Mouse (Mus musculus): Measurements from ENCODE around the gene 1700093K21Rik. TPM values are rescaled to one million over a fixed set of nuclear protein-coding genes. Genes with fewer than 3 reads are reported as not detected.

The 1700093K21Rik gene
- polyA plus RNA-seq, 1 experiment from 2014 or later, result 0.12 TPM

- H3K4me1 ChIP-seq, result peaks cover 20% of the 10 kb centered on the region
- H3K27ac ChIP-seq (replicated peaks), result peak overlapping the region; percentile 96
- peaks cover 28% of the 10 kb centered on the region for H3K36me3 ChIP-seq
- peak overlapping the region; percentile 74 for H3K4me2 ChIP-seq (replicated peaks)
- H3K9me3 ChIP-seq (replicated peaks), result no peaks in the 10 kb centered on the region
- WGBS, result under 1% methylated on average over 22 of the region's 22 CpGs
- peak overlapping the region; percentile 91 for H3K4me3 ChIP-seq (replicated peaks)
- H3K27me3 ChIP-seq, result no peaks in the 10 kb centered on the region
- H3K9ac ChIP-seq, result peak overlapping the region; percentile 93
- ATAC-seq (ENCODE audit: insufficient number of reproducible peaks, low FRiP score, low TSS enrichment, low read depth), result peak; percentile 83
These were observed 23.6 kb downstream of the 1700093K21Rik start for GRCm38 (mm10) chr11:23497335-23497717.

- Histone ChIP-seq H3K4me1 (peaks cover 20% of the 10 kb centered on the region), H3K27me3 (no peaks in the 10 kb centered on the region), H3K4me2 (replicated peaks) (peak overlapping the region; percentile 74), H3K9me3 (replicated peaks) (no peaks in the 10 kb centered on the region), H3K9ac (peak overlapping the region; percentile 93; the same call in 1 of the 2 replicates), H3K4me3 (replicated peaks) (peak overlapping the region; percentile 91), H3K27ac (replicated peaks) (no peak overlapping the region), H3K36me3 (peaks cover 33% of the 10 kb centered on the region)
- whole genome bisulfite sequencing, result 35% methylated on average over 6 of the region's 6 CpGs
- no peak for ATAC-seq (ENCODE audit: insufficient number of reproducible peaks, low FRiP score, low TSS enrichment, low read depth)
These were observed 24.3 kb downstream of the 1700093K21Rik start for GRCm38 (mm10) chr11:23496661-23497060.

GRCm38 (mm10) chr11:23495231-23495630, 25.7 kb downstream of the 1700093K21Rik start:
- WGBS, result 83% methylated on average over 6 of the region's 6 CpGs
- H3K36me3 ChIP-seq, result peaks cover 47% of the 10 kb centered on the region

GRCm38 (mm10) chr11:23492048-23492790, 28.7 kb downstream of the 1700093K21Rik start:
- ATAC-seq (ENCODE audit: insufficient number of reproducible peaks, low FRiP score, low TSS enrichment, low read depth), result no peak
- WGBS, result 68% methylated on average over 4 of the region's 4 CpGs
- no peak overlapping the region for H3K27ac ChIP-seq (replicated peaks)
- peaks cover 76% of the 10 kb centered on the region for H3K36me3 ChIP-seq
- no peak overlapping the region for H3K4me3 ChIP-seq (replicated peaks)
- no peak overlapping the region for H3K9ac ChIP-seq
- H3K4me1 ChIP-seq, result peaks cover 20% of the 10 kb centered on the region
- H3K27me3 ChIP-seq, result no peaks in the 10 kb centered on the region
- H3K9me3 ChIP-seq (replicated peaks), result no peaks in the 10 kb centered on the region
- no peak overlapping the region for H3K4me2 ChIP-seq (replicated peaks)

More at GRCm38 (mm10) chr11:23495231-23495630, 25.7 kb downstream of the 1700093K21Rik start:
- Histone ChIP-seq H3K27ac (replicated peaks) (no peak overlapping the region), H3K27me3 (no peaks in the 10 kb centered on the region), H3K9me3 (replicated peaks) (no peaks in the 10 kb centered on the region), H3K4me3 (replicated peaks) (no peak overlapping the region), H3K9ac (no peak overlapping the region), H3K4me2 (replicated peaks) (no peak overlapping the region), H3K4me1 (peaks cover 20% of the 10 kb centered on the region)
- no peak for ATAC-seq (ENCODE audit: insufficient number of reproducible peaks, low FRiP score, low TSS enrichment, low read depth)

- H3K27ac ChIP-seq (replicated peaks), result no peak overlapping the region
- H3K9me3 ChIP-seq (replicated peaks), result no peaks in the 10 kb centered on the region
These were observed 31.0 kb downstream of the 1700093K21Rik start for GRCm38 (mm10) chr11:23489955-23490354.

More at GRCm38 (mm10) chr11:23489955-23490354, 31.0 kb downstream of the 1700093K21Rik start:
- 88% methylated on average over 1 of the region's 1 CpGs for WGBS
- Histone ChIP-seq H3K4me2 (replicated peaks) (no peak overlapping the region), H3K27me3 (no peaks in the 10 kb centered on the region), H3K36me3 (peaks cover 85% of the 10 kb centered on the region), H3K4me3 (replicated peaks) (no peak overlapping the region), H3K4me1 (no peaks in the 10 kb centered on the region), H3K9ac (no peak overlapping the region)
- ATAC-seq (ENCODE audit: insufficient number of reproducible peaks, low FRiP score, low TSS enrichment, low read depth), result no peak

Small RNA genes within 50 kb of the gene (microRNA-seq; reads per million reads assigned to microRNA genes)
- not detected for gene Gm47279 (ENCODE audit: borderline number of aligned reads)

Other genes with a start within 250 kb of the 1700093K21Rik start
- 25.5 and 26.6 TPM in 2 replicates for gene Usp34, start 214.3 kb downstream of the 1700093K21Rik start, polyA plus RNA-seq (2015; fragmentation: Nextera tagmentation; extraction: Ambion mirVana)
- gene Ahsa2, start 23.1 kb downstream of the 1700093K21Rik start, polyA plus RNA-seq (2015; fragmentation: Nextera tagmentation; extraction: Ambion mirVana), result 77.3 and 88.8 TPM in 2 replicates
- gene 0610010F05Rik, start 112.5 kb upstream of the 1700093K21Rik start, polyA plus RNA-seq (2015; fragmentation: Nextera tagmentation; extraction: Ambion mirVana), result 22.9 and 25.1 TPM in 2 replicates
- gene Pus10, start 144.5 kb upstream of the 1700093K21Rik start, polyA plus RNA-seq (2015; fragmentation: Nextera tagmentation; extraction: Ambion mirVana), result 18.7 and 21.2 TPM in 2 replicates
- 33.2 and 40.1 TPM in 2 replicates for gene Pex13, start 144.8 kb upstream of the 1700093K21Rik start, polyA plus RNA-seq (2015; fragmentation: Nextera tagmentation; extraction: Ambion mirVana)
- gene Rel, start 249.8 kb upstream of the 1700093K21Rik start, polyA plus RNA-seq (2015; fragmentation: Nextera tagmentation; extraction: Ambion mirVana), result 1.3 and 1.5 TPM in 2 replicates